Mouse (Mus musculus): ENCODE results near the gene Rnf212b. TPM values are rescaled to one million over a fixed set of nuclear protein-coding genes. Genes with fewer than 3 reads are reported as not detected.
A peak's percentile ranks its signal among the peaks of the same experiment; 100 is the strongest.

Gene Rnf212b
- polyA plus RNA-seq, 1 experiment from 2014 or later: not detected

DNA sequence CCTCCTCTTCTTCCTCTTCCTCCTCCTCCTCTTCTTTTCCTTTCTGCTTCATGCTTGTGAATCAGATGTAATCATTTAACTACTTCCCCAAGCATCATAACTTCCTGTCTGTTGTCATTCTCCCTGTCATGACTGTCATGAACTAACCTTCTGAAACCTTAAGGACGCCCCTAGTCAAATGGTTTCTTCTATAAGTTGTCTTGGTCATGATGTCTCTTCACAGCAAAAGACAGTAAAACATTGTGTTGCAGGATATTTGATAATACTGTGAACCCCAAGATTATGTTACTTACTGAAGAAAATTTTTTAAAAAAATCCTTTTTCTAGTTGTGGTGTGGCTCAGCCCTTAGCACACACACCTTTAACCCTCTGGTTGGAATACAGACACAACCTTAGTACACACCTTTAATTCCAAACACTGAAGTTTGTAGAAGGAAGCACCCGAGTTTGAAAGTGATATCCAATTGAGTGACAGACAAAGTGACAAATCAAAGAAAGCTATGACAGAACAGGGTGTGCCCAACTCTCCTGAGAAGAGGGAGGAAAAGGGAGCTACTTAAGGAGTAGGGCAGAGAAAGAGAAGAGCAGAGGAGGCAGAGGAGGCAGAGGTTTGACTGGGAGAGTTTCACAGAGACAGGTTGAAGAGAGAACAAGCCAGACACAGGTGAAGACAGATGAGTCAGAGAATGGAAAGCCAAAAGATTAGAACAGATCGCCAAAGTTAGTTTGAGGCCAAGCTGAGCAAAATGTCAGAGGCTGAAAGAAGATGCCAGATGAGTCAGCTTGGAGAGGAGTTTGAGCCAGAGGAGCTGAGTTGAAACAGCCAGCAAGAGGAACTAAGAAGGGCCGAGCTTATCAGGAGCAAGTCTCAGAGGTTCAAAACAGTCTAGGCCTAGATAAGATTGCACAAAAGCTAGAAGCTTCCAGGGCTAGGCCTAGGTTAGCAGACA lies 4.9 kb upstream of the Rnf212b start:
- DNase-seq (ENCODE audit: low spot score) (no peak), ATAC-seq (no peak)
- 56% methylated on average over 4 of the region's 4 CpGs for WGBS
- no peak overlapping the region for H3K9ac ChIP-seq (replicated peaks; ENCODE audit: low read depth)
- no peaks in the 10 kb centered on the region for H3K27me3 ChIP-seq (replicated peaks; ENCODE audit: insufficient read depth, low read length)
- H3K4me2 ChIP-seq (replicated peaks; ENCODE audit: low read depth, low read length): no peak overlapping the region
- no peaks in the 10 kb centered on the region for H3K9me3 ChIP-seq (ENCODE audit: low read length)
- no peak for TF ChIP-seq EP300 (IDR thresholded peaks at IDR 0.05)
- no peak for TF ChIP-seq CTCF (IDR thresholded peaks at IDR 0.05)
- no peaks in the 10 kb centered on the region for H3K36me3 ChIP-seq (ENCODE audit: insufficient read depth, low read length)
- no peaks in the 10 kb centered on the region for H3K4me1 ChIP-seq (ENCODE audit: insufficient read depth, low read depth, low read length)
- H3K4me3 ChIP-seq (ENCODE audit: low read depth, low read length): no peak overlapping the region
- no peak overlapping the region for H3K27ac ChIP-seq (ENCODE audit: low read length)

DNA sequence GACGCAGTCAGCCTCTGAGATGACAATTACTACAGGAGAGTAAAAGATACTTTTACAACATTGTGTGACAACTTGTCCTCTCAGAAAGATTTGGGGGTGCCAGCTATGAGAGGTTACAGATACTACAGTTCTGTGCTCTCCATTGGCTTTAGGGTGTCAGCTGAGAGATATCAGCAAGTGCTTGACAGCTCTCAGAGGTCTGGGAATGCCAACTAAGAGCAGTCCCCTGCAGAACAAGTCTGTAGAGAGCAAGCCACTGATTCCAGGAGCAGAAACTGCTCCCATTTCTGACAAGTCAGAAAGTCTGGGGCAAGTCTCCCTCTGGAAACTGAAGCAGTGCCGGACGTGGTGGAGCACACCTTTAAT lies 4.3 kb upstream of the Rnf212b start:
- H3K27ac ChIP-seq (ENCODE audit: low read length): no peak overlapping the region
- H3K36me3 ChIP-seq (ENCODE audit: insufficient read depth, low read length): no peaks in the 10 kb centered on the region
- TF ChIP-seq EP300 (IDR thresholded peaks at IDR 0.05) (no peak), CTCF (IDR thresholded peaks at IDR 0.05) (no peak)
- H3K4me1 ChIP-seq (ENCODE audit: insufficient read depth, low read depth, low read length): no peaks in the 10 kb centered on the region
- no peak overlapping the region for H3K4me2 ChIP-seq (replicated peaks; ENCODE audit: low read depth, low read length)
- no peaks in the 10 kb centered on the region for H3K27me3 ChIP-seq (replicated peaks; ENCODE audit: insufficient read depth, low read length)
- DNase-seq (ENCODE audit: low spot score) (no peak), ATAC-seq (no peak)
- no peaks in the 10 kb centered on the region for H3K9me3 ChIP-seq (ENCODE audit: low read length)
- H3K4me3 ChIP-seq (ENCODE audit: low read depth, low read length): no peak overlapping the region
- no peak overlapping the region for H3K9ac ChIP-seq (replicated peaks; ENCODE audit: low read depth)
- WGBS: 77% methylated on average over 3 of the region's 3 CpGs

GRCm38 (mm10) chr14:54815737-54816136 lies 1.8 kb downstream of the Rnf212b start:
- no peak overlapping the region for H3K27ac ChIP-seq (ENCODE audit: low read length)
- no peaks in the 10 kb centered on the region for H3K4me1 ChIP-seq (ENCODE audit: insufficient read depth, low read depth, low read length)
- H3K36me3 ChIP-seq (ENCODE audit: insufficient read depth, low read length): no peaks in the 10 kb centered on the region
- WGBS: 47% methylated on average over 3 of the region's 3 CpGs
- no peak overlapping the region for H3K4me2 ChIP-seq (replicated peaks; ENCODE audit: low read depth, low read length)
- ATAC-seq: no peak
- H3K4me3 ChIP-seq (ENCODE audit: low read depth, low read length): no peak overlapping the region
- no peak for TF ChIP-seq EP300 (IDR thresholded peaks at IDR 0.05)
- TF ChIP-seq CTCF (IDR thresholded peaks at IDR 0.05): no peak
- H3K9me3 ChIP-seq (ENCODE audit: low read length): no peaks in the 10 kb centered on the region
- DNase-seq (ENCODE audit: low spot score): no peak
- H3K9ac ChIP-seq (replicated peaks; ENCODE audit: low read depth): no peak overlapping the region
- no peaks in the 10 kb centered on the region for H3K27me3 ChIP-seq (replicated peaks; ENCODE audit: insufficient read depth, low read length)

DNA sequence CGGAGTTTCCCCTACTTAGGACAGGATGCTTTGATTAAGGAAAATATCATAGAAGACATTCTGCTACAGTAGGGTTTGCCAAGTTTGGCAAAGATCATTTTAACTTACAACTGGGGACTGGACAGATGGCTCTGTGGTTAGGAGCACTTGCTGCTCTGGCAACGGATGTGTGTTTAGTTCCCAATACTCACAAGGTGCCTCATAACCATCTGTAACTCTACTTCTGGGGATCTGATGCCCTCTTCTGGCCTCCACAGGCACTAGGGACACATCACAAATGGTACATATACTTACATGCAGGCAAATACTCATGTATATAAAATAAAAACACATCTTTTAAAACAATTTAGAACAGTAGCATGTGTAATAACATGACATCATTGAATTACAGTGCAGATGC lies 3.9 kb downstream of the Rnf212b start:
- TF ChIP-seq EP300 (IDR thresholded peaks at IDR 0.05) (no peak), CTCF (IDR thresholded peaks at IDR 0.05) (peak; percentile 62)
- DNase-seq (ENCODE audit: low spot score) (peak; percentile 39), ATAC-seq (no peak)
- Histone ChIP-seq H3K27me3 (replicated peaks; ENCODE audit: insufficient read depth, low read length) (no peaks in the 10 kb centered on the region), H3K4me1 (ENCODE audit: insufficient read depth, low read depth, low read length) (no peaks in the 10 kb centered on the region), H3K4me3 (ENCODE audit: low read depth, low read length) (no peak overlapping the region), H3K27ac (ENCODE audit: low read length) (no peak overlapping the region), H3K9me3 (ENCODE audit: low read length) (no peaks in the 10 kb centered on the region), H3K36me3 (ENCODE audit: insufficient read depth, low read length) (no peaks in the 10 kb centered on the region), H3K4me2 (replicated peaks; ENCODE audit: low read depth, low read length) (no peak overlapping the region), H3K9ac (replicated peaks; ENCODE audit: low read depth) (no peak overlapping the region)
- WGBS: 30% methylated on average over 2 of the region's 2 CpGs

- Histone ChIP-seq H3K4me1 (ENCODE audit: insufficient read depth, low read depth, low read length) (no peaks in the 10 kb centered on the region), H3K36me3 (ENCODE audit: insufficient read depth, low read length) (no peaks in the 10 kb centered on the region), H3K4me2 (replicated peaks; ENCODE audit: low read depth, low read length) (no peak overlapping the region), H3K4me3 (ENCODE audit: low read depth, low read length) (no peak overlapping the region), H3K9ac (replicated peaks; ENCODE audit: low read depth) (no peak overlapping the region), H3K27ac (ENCODE audit: low read length) (no peak overlapping the region), H3K9me3 (ENCODE audit: low read length) (no peaks in the 10 kb centered on the region), H3K27me3 (replicated peaks; ENCODE audit: insufficient read depth, low read length) (no peaks in the 10 kb centered on the region)
- DNase-seq (ENCODE audit: low spot score) (no peak), ATAC-seq (no peak)
- 73% methylated on average over 2 of the region's 2 CpGs for WGBS
- TF ChIP-seq EP300 (IDR thresholded peaks at IDR 0.05): no peak
- TF ChIP-seq CTCF (IDR thresholded peaks at IDR 0.05): no peak
These were observed 8.4 kb downstream of the Rnf212b start for GRCm38 (mm10) chr14:54822301-54822700.

- Histone ChIP-seq H3K27ac (ENCODE audit: low read length) (no peak overlapping the region), H3K4me2 (replicated peaks; ENCODE audit: low read depth, low read length) (no peak overlapping the region), H3K27me3 (replicated peaks; ENCODE audit: insufficient read depth, low read length) (no peaks in the 10 kb centered on the region), H3K9me3 (ENCODE audit: low read length) (no peaks in the 10 kb centered on the region), H3K36me3 (ENCODE audit: insufficient read depth, low read length) (no peaks in the 10 kb centered on the region), H3K4me3 (ENCODE audit: low read depth, low read length) (no peak overlapping the region), H3K4me1 (ENCODE audit: insufficient read depth, low read depth, low read length) (no peaks in the 10 kb centered on the region), H3K9ac (replicated peaks; ENCODE audit: low read depth) (no peak overlapping the region)
- 72% methylated on average over 1 of the region's 1 CpGs for WGBS
- DNase-seq (ENCODE audit: low spot score) (no peak), ATAC-seq (no peak)
- no peak for TF ChIP-seq EP300 (IDR thresholded peaks at IDR 0.05)
These were observed 9.8 kb downstream of the Rnf212b start for GRCm38 (mm10) chr14:54823716-54824115.
